Mouse (Mus musculus) bone marrow, adult 2 months (tissue): Measurements from ENCODE around the gene Prickle2.

ENCODE experiments used
- CTCF ChIP-seq: fragments of 200-500 bp; IDR thresholded peaks from 2 replicates; pipeline ENCODE4 v1.5.1; 2011; ENCODE audit warnings: low read length, control low read depth; ENCODE audit not compliant: control insufficient read depth, insufficient read depth
- POLR2A ChIP-seq: fragments of 200-500 bp; IDR thresholded peaks from 2 replicates; pipeline ENCODE4 v1.6.1; 2011; ENCODE audit warnings: low read depth, mild to moderate bottlenecking, control low read depth, low read length, borderline replicate concordance; ENCODE audit not compliant: control insufficient read depth

DNA sequence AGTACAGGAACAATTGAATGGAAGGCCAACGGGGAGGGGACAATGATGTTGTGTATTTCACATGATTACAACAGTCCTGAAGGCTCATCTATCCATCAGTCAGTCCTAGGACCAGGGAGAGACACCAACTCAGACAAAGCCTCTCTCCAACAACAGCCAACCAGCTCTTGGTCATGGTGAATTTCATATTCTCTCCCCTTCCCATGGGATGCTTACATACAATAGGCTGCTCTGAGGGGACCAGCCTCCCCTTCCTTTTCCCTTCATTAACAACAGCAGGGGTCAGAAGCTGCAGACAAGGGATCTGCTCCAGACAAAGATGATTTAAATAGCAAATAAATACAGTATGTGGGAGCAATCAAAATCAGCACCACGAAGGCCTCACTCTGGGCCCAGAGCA lies 57.4 kb downstream of the Prickle2 start:
- TF ChIP-seq POLR2A (no peak), CTCF (no peak)
